Mouse (Mus musculus): ENCODE data around the gene Pidd1.

The Pidd1 gene

DNA sequence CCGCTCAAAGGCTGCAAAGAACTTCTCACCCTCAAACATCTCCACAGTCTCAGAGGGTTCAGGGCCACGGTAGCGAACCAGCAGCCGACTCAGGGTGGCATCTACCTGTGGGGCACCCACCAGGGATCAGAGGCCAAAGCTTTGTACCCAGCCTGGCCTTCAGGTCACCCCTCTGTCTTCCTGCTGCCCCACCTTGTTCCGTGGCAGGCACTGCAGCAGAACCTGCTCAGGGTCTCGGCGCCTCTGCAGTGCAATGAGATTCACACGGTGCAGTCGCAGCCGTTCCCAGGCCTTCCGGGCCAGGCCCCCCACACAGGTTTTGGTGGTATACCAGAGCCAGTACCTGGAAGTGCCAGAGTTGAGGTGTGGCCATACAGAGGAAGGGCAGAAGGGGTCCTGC lies 4.0 kb downstream of the Pidd1 start:
- CTCF ChIA-PET = interaction anchor here in 3 of 4 experiments (0.5 to 3.7 kb wide), 8 partner anchors 11 to 368 kb away, joined by 3 to 22 read pairs (median 5); partner anchors contain the start of genes Cend1 (in 1 of the 3), Pnpla2 (in 1 of the 3) and Taldo1 (in 1 of the 3)
- POLR2A ChIA-PET = interaction anchor here in 2 of 4 experiments (0.9 to 21.5 kb wide), 14 partner anchors 7 to 99 kb away, joined by 3 to 465 read pairs (median 5); partner anchors contain the start of genes Rplp2 (in 2 of the 2), Taldo1 (in 2 of the 2), Cd151 (in 1 of the 2) and Cend1 (in 1 of the 2)

DNA sequence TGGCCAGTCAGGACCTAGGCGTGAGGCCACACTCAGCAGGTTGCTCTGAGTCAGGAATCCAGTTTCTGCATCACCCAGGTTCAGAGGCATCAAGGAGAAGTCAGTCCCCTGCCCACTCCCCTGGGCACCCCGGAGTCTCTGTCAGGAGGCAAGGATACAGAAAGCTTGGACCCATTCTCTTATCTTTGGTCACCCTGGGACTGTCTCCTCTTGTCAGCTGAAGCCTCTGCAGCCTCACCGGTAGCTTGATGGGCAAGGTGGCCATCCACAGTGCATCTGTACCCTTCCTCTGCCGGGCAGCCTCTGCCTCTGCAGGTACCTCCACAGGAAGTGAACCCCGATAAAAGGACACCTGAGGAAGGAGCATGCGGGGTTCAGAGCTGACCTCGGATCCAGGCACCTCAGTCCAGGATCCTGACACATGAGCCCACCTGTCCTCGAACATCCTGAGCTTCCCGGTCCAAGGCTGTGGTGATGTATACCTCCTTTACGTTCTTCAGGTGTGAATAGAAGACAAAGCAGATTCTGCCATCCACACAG lies 4.6 kb downstream of the Pidd1 start:
- CTCF ChIA-PET = interaction anchor here in 2 of 4 experiments (1.1 to 3.7 kb wide), 7 partner anchors 11 to 47 kb away, joined by 3 to 22 read pairs (median 5); partner anchors contain the start of genes Cend1 (in 1 of the 2), Cracr2b (in 1 of the 2), Pnpla2 (in 1 of the 2) and Taldo1 (in 1 of the 2)
- POLR2A ChIA-PET = interaction anchor here in 3 of 4 experiments (0.7 to 21.5 kb wide), 20 partner anchors 8 to 98 kb away, joined by 3 to 465 read pairs (median 5); partner anchors contain the start of genes Cd151 (in 2 of the 3), Cend1 (in 2 of the 3), Rplp2 (in 2 of the 3) and Taldo1 (in 2 of the 3)

DNA sequence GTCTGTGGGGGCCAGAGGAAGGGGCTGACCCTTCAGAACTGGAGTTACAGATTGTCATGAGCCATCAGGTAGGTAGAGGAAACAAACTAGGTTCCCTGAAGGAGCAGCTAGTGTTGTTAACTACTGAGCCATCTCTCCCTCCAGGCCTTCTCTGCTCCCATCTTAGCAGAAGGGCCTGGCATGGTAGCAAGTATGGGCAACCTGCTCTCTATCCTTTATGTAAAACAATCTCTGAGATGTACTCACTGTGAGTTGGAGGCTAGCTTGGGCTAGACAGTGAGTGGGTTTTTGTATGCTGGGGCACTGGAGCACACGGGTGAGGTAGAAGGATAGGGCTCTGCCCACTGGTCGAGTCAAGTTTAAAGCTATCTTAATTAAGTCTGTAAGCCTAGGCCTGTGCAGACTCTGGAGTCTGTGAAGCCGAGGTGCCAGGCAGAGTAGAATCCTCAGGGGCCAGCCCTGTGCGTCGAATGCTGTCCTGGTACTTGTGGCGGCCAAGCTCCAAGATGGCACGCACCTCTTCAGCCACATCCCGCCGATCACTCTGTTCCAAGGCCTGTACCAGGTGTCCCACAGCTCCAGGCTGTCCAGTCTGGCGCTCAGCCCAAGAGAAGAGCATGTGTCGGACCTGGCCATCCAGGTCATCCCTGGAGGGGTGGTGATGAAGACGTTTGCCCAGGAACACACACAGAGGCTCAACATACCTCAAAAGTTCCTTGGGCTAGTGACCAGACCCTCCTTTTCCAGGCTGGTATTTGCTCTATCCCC lies 5.4 kb downstream of the Pidd1 start:
- CTCF ChIA-PET = interaction anchor here in 3 of 4 experiments (1.0 to 3.7 kb wide), 13 partner anchors 10 to 158 kb away, joined by 3 to 22 read pairs (median 5); partner anchors contain the start of genes Cend1 (in 1 of the 3), Cracr2b (in 1 of the 3), Pnpla2 (in 1 of the 3) and Taldo1 (in 1 of the 3)
- POLR2A ChIA-PET = interaction anchor here in 3 of 4 experiments (0.5 to 21.5 kb wide), 22 partner anchors 9 to 80 kb away, joined by 3 to 465 read pairs (median 6); partner anchors contain the start of genes Cd151 (in 2 of the 3), Cend1 (in 2 of the 3), Rplp2 (in 2 of the 3) and Taldo1 (in 2 of the 3)

GRCm38 (mm10) chr7:141437178-141438120 lies 6.4 kb downstream of the Pidd1 start, which contains the start of gene Slc25a22:
Gene Slc25a22, minus strand, starts transcription at chr7:141437892.
- ChIA-PET CTCF (interaction anchor here (0.6 to 3.7 kb wide), 10 partner anchors 9 to 158 kb away, joined by 3 to 22 read pairs (median 3); partner anchors contain the start of genes Cend1 (in 1 of the 4) and Taldo1 (in 1 of the 4)), POLR2A (interaction anchor here (0.5 to 21.5 kb wide), 29 partner anchors 8 to 222 kb away, joined by 3 to 465 read pairs (median 6); partner anchors contain the start of genes Rplp2 (in 3 of the 4), Cend1 (in 2 of the 4), Pnpla2 (in 2 of the 4) and Taldo1 (in 2 of the 4))

DNA sequence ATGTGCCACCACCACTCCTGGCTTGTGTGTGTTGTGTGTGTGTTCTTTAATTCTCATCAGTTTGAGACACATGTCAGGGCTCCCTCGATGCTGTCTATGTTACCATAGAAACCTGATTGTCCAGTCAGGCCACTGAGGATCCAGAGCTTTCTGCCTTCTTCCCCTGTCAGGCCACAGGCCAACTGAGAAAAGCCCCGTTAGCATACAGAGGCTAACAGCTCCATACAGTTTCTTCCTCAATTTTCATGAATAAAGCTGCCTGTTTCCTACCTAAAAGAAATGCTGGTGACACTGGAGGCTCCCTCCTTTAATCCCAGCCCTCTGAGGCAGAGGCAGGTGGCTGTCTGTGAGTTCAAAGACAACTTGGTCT lies 7.3 kb downstream of the Pidd1 start:
- ChIA-PET CTCF (interaction anchor here in 2 of 4 experiments (0.6 to 1.4 kb wide), 3 partner anchors 17 to 45 kb away, joined by 3 to 22 read pairs (median 4); no protein-coding TSS in a partner anchor), POLR2A (interaction anchor here (0.6 to 21.5 kb wide), 24 partner anchors 8 to 626 kb away, joined by 3 to 465 read pairs (median 6); partner anchors contain the start of genes Rplp2 (in 3 of the 4), Pnpla2 (in 2 of the 4), Polr2l (in 2 of the 4) and Taldo1 (in 2 of the 4))

- POLR2A ChIA-PET = interaction anchor here (0.6 to 21.5 kb wide), 29 partner anchors 7 to 625 kb away, joined by 3 to 465 read pairs (median 4); partner anchors contain the start of genes Rplp2 (in 3 of the 4), Pnpla2 (in 2 of the 4), Polr2l (in 2 of the 4) and Taldo1 (in 2 of the 4)
- CTCF ChIA-PET = interaction anchor here in 2 of 4 experiments (0.6 kb wide), 2 partner anchors 22 to 45 kb away, joined by 4 to 22 read pairs; no protein-coding TSS in a partner anchor
These were observed 7.8 kb downstream of the Pidd1 start for GRCm38 (mm10) chr7:141435856-141436522.

DNA sequence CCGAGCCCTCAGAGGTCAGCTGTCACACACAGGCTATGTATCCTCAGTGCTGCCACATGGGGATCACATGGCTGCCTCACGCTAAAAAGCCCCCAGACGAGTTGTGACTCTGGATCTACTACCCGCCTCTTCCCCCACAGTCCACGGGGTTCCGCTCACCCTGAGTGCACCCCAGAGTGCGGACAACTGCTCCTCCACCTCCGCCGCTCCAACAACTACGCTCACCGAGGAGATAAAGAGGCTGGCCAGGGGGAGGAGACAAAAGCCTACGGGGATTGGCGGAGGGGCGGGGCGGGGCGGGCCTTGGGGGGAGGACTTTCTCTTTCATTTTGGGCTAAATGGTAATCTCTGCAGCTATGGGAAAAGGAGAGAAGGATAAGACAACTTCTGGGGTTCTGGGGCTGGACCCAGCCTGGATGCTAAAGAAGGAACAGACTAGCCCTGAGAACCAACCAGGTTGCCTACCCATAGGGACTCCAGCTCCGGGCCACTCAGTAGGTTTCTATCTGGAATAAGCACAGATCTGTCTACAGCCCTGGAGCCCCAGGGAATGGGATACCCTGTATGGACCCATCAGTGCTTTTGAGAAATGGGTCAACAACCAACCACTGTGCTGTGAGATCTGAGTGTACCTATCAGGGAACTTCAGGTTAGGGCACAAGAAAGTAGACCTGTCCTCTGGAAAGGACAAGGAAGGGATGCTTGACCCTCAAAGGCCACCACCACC lies 8.5 kb downstream of the Pidd1 start:
- CTCF ChIA-PET = interaction anchor here in 3 of 4 experiments (0.5 to 1.7 kb wide), 8 partner anchors 8 to 207 kb away, joined by 3 to 9 read pairs (median 3); partner anchors contain the start of gene Rplp2 (in 1 of the 3)

DNA sequence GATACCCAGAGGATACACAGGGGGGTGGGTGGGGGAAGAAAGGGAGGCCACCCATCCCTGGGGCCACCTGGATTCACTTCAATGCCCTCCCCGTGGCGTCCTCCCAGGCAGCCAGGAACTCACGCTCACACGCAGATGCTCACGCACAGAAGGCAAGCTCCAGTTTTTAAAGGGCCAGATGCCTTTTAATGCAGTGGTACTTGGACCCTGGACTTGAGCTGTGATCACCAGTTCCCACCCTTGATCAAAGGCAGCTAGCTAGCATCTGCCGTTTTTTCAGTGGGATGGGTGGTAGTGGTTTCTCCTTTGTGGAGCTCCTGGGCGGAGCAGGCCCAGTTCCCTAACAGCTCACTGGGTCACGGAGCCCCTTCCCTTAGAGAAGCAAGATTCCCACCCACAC lies 9.4 kb downstream of the Pidd1 start:
- ChIA-PET POLR2A (interaction anchor here in 3 of 4 experiments (0.8 to 21.5 kb wide), 19 partner anchors 8 to 311 kb away, joined by 3 to 465 read pairs (median 4); partner anchors contain the start of genes Pnpla2 (in 2 of the 3), Rplp2 (in 2 of the 3), Taldo1 (in 2 of the 3) and Cd151 (in 1 of the 3)), CTCF (interaction anchor here (0.5 to 1.7 kb wide), 10 partner anchors 8 to 206 kb away, joined by 3 to 9 read pairs (median 3); partner anchors contain the start of gene Rplp2 (in 1 of the 4))

More for the DNA sequence above, 8.5 kb downstream of the Pidd1 start:
- POLR2A ChIA-PET = interaction anchor here in 3 of 4 experiments (1.0 to 21.5 kb wide), 22 partner anchors 7 to 135 kb away, joined by 3 to 465 read pairs (median 4); partner anchors contain the start of genes Polr2l (in 3 of the 3), Tspan4 (in 3 of the 3), Pnpla2 (in 2 of the 3) and Rplp2 (in 2 of the 3)

DNA sequence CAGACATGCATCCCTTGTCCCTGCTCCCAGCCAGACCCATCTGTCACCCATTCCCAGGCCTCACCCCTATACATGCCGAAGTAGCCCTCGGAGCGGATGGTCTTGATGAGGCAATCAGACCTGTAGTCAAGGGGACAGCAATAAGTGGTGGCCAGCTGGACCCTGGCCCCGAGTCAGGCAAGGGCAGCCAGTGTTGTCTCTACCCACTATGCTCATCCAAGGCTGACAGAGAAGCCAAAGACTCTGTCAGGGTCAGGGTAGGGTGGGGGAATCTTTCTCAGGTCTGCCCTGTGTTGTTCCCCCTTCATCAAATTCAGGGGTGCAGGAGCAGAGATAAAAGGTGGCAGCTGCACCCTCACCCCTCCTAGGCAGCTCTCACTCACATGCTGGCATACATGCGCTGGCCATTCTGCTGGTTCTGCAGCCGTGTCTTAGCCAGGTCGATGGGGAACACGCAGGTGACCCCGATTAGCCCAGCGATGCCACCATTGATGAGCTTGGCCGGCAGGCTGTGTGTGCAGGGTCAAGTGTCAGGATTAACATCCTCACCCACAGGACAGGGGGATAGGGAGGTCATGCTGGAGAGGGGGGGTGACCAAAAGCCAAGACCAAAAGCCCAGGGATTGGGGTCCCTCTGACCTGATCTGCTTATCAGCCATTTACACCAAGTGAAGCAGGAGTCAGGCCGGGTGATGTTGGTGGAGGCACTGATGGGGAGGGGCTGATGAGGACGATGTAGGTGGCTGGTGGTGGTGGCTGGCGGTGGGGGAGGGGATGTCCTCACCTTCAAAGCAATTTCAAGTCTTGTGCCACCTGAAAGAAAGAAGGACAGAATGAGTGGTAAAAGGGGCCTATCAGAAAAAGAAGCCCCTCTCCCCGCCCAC lies 10.1 kb downstream of the Pidd1 start:
- POLR2A ChIA-PET = interaction anchor here in 3 of 4 experiments (0.8 to 21.5 kb wide), 15 partner anchors 8 to 310 kb away, joined by 3 to 465 read pairs (median 5); partner anchors contain the start of genes Pnpla2 (in 2 of the 3), Rplp2 (in 2 of the 3), Cd151 (in 1 of the 3) and Cracr2b (in 1 of the 3)
- CTCF ChIA-PET = interaction anchor here in 3 of 4 experiments (0.5 to 1.7 kb wide), 10 partner anchors 8 to 235 kb away, joined by 3 to 9 read pairs (median 3); partner anchors contain the start of gene Rplp2 (in 1 of the 3)

DNA sequence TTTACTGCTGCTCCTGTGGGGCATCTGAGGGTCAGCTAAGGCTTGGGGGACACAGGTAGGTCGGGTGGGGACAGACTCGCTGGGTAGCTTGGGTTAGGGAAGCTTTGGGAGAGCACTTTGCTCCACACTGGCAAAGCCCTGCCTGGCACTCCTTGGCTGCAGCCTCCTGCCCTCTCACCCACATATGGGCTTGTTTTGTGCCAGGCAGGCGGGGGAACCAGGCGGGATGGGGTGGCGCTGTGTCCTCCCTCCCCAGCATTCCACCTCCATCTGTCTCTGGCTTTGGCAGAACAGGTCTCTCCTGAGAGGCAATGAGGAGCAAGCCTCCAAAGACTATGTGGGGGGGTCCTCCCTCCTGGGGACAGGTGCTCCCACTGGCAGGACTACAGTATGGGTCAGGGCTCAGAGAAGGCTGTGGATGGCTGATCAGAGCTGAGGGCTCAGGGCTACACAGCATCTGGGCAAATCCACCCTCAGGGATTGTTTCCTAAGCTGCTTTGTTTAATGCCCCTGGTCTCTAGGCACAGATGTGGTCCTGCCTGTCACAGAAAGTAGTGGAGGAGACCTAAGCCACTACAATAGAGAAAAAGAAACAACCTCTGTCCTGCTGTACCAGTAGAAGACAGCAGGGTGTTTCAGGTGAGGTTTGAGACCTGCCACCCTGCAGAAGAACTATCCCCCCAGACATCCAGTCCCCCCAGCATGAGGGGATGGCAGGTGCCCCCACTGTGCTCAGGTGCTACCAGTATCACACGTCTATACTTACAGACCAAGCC lies 10.9 kb downstream of the Pidd1 start:
- CTCF ChIA-PET = interaction anchor here in 3 of 4 experiments (0.5 to 0.6 kb wide), 3 partner anchors 13 to 234 kb away, joined by 3 read pairs; no protein-coding TSS in a partner anchor
- POLR2A ChIA-PET = interaction anchor here in 2 of 4 experiments (0.9 to 21.5 kb wide), 4 partner anchors 10 to 26 kb away, joined by 3 to 465 read pairs (median 12); partner anchors contain the start of genes Rplp2 (in 2 of the 2), Cd151 (in 1 of the 2), Cracr2b (in 1 of the 2) and Pnpla2 (in 1 of the 2)

GRCm38 (mm10) chr7:141432186-141432611 lies 11.6 kb downstream of the Pidd1 start:
- POLR2A ChIA-PET = interaction anchor here in 3 of 4 experiments (0.6 to 21.5 kb wide), 5 partner anchors 8 to 27 kb away, joined by 3 to 465 read pairs (median 21); partner anchors contain the start of genes Rplp2 (in 2 of the 3), Cd151 (in 1 of the 3), Cracr2b (in 1 of the 3) and Pidd1 (in 1 of the 3)
- CTCF ChIA-PET = no interaction called here

DNA sequence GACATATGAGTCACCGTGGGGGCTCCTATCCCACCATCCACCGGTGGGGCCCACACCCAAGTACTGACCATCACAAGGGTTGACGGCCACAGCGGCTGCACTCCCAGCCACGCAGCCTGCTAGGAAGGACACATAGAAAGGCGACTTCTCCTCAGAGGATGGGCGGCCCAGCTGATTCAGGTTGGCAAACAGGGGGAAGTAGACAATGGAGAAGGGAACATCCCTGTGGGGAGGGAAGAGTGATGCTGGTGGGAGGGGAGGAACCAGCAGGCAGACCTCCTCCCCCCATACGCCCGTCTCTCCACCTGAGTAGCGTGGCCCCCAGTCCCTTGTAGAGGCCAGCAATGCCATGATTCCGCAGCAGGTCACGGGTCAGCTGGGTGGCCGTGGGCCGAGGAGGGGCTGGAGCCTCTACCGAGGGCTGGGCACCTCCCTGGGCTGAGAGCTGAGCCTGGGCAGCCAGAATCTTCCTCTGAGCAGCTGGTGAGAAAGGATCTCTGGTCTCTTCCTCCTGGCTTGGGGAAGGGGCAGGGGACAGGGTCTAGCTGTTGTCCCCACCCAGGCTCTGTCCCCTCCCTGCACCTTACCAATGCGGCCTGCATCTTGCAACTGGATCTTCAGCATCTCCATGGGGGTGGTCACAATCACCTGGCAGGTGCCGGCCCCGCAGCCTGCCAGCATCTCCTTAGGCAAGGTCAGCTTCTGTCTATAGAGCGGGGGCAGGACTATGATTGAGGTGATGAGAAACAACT lies 12.2 kb downstream of the Pidd1 start:
- CTCF ChIA-PET = interaction anchor here in 1 of 4 experiments (0.6 kb wide), 1 partner anchor 56 kb away, joined by 3 read pairs; no protein-coding TSS in a partner anchor
- POLR2A ChIA-PET = interaction anchor here in 3 of 4 experiments (0.6 to 21.5 kb wide), 4 partner anchors 8 to 27 kb away, joined by 3 to 465 read pairs (median 43); partner anchors contain the start of genes Rplp2 (in 2 of the 3), Cd151 (in 1 of the 3), Cracr2b (in 1 of the 3) and Pidd1 (in 1 of the 3)

All from embryonic stem cell, embryonic (primary cell).